Mouse (Mus musculus) adrenal gland, postnatal 4 days (tissue): ENCODE measurements around the gene Fzd1. TPM values are rescaled to one million over a fixed set of nuclear protein-coding genes. Genes with fewer than 3 reads are reported as not detected.

Source experiments
- DNase-seq, 2 experiments: peaks; one replicate each; pipeline ENCODE4 v3.0.0; 2021 to 2022; ENCODE audit warnings: low spot score in 2 of 2, mixed read lengths in 2 of 2
- microRNA-seq: library from miRNA; unstranded; fragments of <30 nt; microRNA quantifications from one replicate; pipeline ENCODE4 v1.2.0, GENCODE M21; 2021
- total RNA-seq, 2 experiments: library from RNA; stranded (reverse); gene quantifications; 2 replicates each; pipeline ENCODE4 v1.2.3; 2021

The Fzd1 gene
- total RNA-seq, 2 experiments from 2014 or later: 23.2 to 32.7 TPM

DNA sequence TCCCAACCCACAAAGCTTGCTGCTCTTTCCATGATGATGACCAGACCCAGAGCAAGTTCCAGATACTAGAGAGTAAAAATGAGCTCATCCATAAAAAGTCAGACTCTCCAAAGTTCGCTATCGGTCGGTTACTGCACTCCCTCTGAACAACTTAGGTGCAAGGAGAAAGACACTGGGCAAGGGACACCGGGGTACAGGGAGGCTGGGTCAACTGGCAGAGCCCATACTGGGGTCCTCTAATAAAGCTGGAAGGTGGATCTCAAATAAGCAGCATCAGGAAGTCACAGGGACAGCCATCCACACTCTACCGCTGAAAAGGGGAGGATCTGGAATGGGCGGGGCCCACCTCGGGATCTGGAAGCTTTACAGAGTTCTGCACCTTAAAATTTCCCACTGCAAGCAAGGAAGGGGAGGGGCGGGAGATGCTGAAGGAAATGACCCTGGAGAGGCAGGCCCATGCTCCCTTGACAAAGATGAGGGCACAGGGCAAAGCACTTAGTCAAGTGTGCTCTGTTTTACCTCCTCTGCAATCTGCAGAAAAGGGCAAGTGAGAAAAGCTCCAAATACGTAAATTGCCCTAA, 3.0 kb downstream of the Fzd1 start:
- no peak for DNase-seq

DNA sequence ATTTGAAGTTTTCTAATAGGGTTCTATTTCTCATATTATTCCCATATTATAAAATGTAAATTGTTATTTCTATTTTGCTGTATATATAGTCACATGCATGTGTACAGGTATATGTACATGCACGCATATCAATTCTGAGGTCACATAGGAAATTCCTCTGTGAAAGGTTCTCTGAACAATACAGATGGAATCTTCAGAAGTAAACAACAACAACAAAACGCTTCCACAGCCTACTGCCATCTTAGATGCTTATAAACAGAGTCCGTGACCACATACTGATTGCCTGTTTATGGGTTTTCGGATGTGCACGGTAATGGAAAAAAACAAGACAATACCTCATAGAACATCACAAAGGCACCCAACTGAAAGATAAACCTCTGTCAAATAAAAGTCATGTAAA, 4.7 kb downstream of the Fzd1 start:
- DNase-seq: no peak

- DNase-seq: no peak
These were observed 15.1 kb downstream of the Fzd1 start for GRCm38 (mm10) chr5:4742722-4743121.

- no peak for DNase-seq
These were observed 20.8 kb downstream of the Fzd1 start for GRCm38 (mm10) chr5:4737013-4737412.

GRCm38 (mm10) chr5:4735461-4735860, 22.4 kb downstream of the Fzd1 start:
- no peak for DNase-seq

- no peak for DNase-seq
These were observed 24.6 kb downstream of the Fzd1 start for GRCm38 (mm10) chr5:4733239-4733638.

- DNase-seq: no peak
These were observed 25.3 kb downstream of the Fzd1 start for GRCm38 (mm10) chr5:4732241-4733229.

- no peak for DNase-seq
These were observed 26.1 kb downstream of the Fzd1 start for GRCm38 (mm10) chr5:4731743-4732215.

- DNase-seq: no peak
These were observed 26.8 kb downstream of the Fzd1 start for GRCm38 (mm10) chr5:4731064-4731463.

Small RNAs within 50 kb of the gene (microRNA-seq; reads per million reads assigned to microRNA genes)
- not detected for gene Gm44483
